Mouse (Mus musculus) heart, adult 8-10 months (tissue): ENCODE results near the gene Fibin. TPM values are rescaled to one million over a fixed set of nuclear protein-coding genes. Genes with fewer than 3 reads are reported as not detected.

Source experiments
- DNase-seq: peaks from one replicate; pipeline ENCODE4 v3.0.0; 2022; ENCODE audit warnings: low spot score
- total RNA-seq, 4 experiments: library from RNA; stranded (reverse); gene quantifications; 2 replicates each; pipeline ENCODE4 v1.2.4; 2022

The Fibin gene
- total RNA-seq, 4 experiments from 2014 or later = 3.6 to 7.7 (median 5.9) TPM

- no peak for DNase-seq
Measured at GRCm38 (mm10) chr2:110314509-110315155, 48.4 kb downstream of the Fibin start, which contains the start of gene Bbox1. Bbox1 (minus strand) TSS chr2:110314560.

- DNase-seq = no peak
Measured at GRCm38 (mm10) chr2:110314074-110314473, 48.9 kb downstream of the Fibin start.

GRCm38 (mm10) chr2:110313305-110313824 lies 49.6 kb downstream of the Fibin start:
- no peak for DNase-seq

Other genes with a start within 250 kb of the Fibin start
- not detected for gene Bbox1, start 48.6 kb downstream of the Fibin start, total RNA-seq
- gene Slc5a12, start 234.1 kb upstream of the Fibin start, total RNA-seq = not detected